Mouse (Mus musculus) CH12.LX (cell line): ENCODE measurements around the gene Emc8. TPM values are rescaled to one million over a fixed set of nuclear protein-coding genes. Genes with fewer than 3 reads are reported as not detected.

Source experiments
- DNase-seq: peaks from one replicate; pipeline ENCODE4 v3.0.0-alpha.2; 2013; ENCODE audit errors: extremely low read depth
- H3K27ac ChIP-seq: 2 replicates; pipeline ENCODE4 v1.5.1; 2012; ENCODE audit warnings: low read depth, mild to moderate bottlenecking, control low read depth, moderate library complexity; ENCODE audit not compliant: insufficient read depth
- H3K27me3 ChIP-seq: replicated peaks from 2 replicates; pipeline ENCODE3; 2012; ENCODE audit warnings: inconsistent platforms
- H3K36me3 ChIP-seq, 2 experiments: replicated peaks in 1 of 2; 2 replicates each; pipeline versions ENCODE3 to v1.6.1; 2012; ENCODE audit warnings: inconsistent platforms in 1 of 2, low read length in 1 of 2, mild to moderate bottlenecking in 1 of 2, mixed read lengths in 1 of 2, moderate library complexity in 1 of 2; ENCODE audit not compliant: control insufficient read depth in 1 of 2, insufficient read depth in 1 of 2
- H3K4me1 ChIP-seq, 2 experiments: 2 replicates each; pipeline ENCODE4 v1.6.1; 2012; ENCODE audit warnings: inconsistent platforms in 1 of 2, moderate library complexity in 1 of 2; ENCODE audit not compliant: insufficient read depth in 2 of 2, control insufficient read depth in 1 of 2
- H3K4me2 ChIP-seq: 2 replicates; pipeline ENCODE4 v1.6.1; 2012; ENCODE audit warnings: low read depth, mild to moderate bottlenecking, control low read depth; ENCODE audit not compliant: poor library complexity, insufficient read depth, severe bottlenecking
- H3K4me3 ChIP-seq, 3 experiments: fragments of 150-350 bp in 1 of 3; sonication (generic) in 1 of 3; replicated peaks in 1 of 3; 2 replicates each; pipeline versions ENCODE3 to v1.5.1; 2011 to 2012; ENCODE audit warnings: low read depth in 2 of 3, low read length in 2 of 3, mild to moderate bottlenecking in 2 of 3, moderate library complexity in 2 of 3, control low read depth in 1 of 3, improper control_type of control experiment in 1 of 3, inconsistent platforms in 1 of 3, mixed read lengths in 1 of 3; ENCODE audit not compliant: poor library complexity in 1 of 3
- H3K79me2 ChIP-seq: replicated peaks from 2 replicates; pipeline ENCODE4 v1.6.1; 2012; ENCODE audit warnings: mild to moderate bottlenecking, moderate library complexity; ENCODE audit not compliant: control insufficient read depth, poor library complexity, insufficient read depth, severe bottlenecking; ENCODE audit errors: extremely low read depth
- H3K9ac ChIP-seq: 2 replicates; pipeline ENCODE4 v1.6.1; 2012; ENCODE audit warnings: low read depth, mild to moderate bottlenecking, control low read depth, moderate library complexity; ENCODE audit not compliant: insufficient read depth
- H3K9me3 ChIP-seq: replicated peaks from 2 replicates; pipeline ENCODE3; 2012; ENCODE audit warnings: low read length, inconsistent platforms, mixed read lengths
- BHLHE40 ChIP-seq: IDR thresholded peaks from 2 replicates; pipeline ENCODE4 v1.6.1; 2011; ENCODE audit warnings: mild to moderate bottlenecking, low read depth, low read length, improper control_type of control experiment
- CHD2 ChIP-seq: IDR thresholded peaks from 2 replicates; pipeline ENCODE4 v1.6.1; 2011; ENCODE audit warnings: low read length, improper control_type of control experiment
- ELF1 ChIP-seq: IDR thresholded peaks from 2 replicates; pipeline ENCODE4 v1.6.1; 2014; ENCODE audit warnings: low read depth, mild to moderate bottlenecking, inconsistent platforms, low read length, improper control_type of control experiment
- EP300 ChIP-seq: IDR thresholded peaks from 2 replicates; pipeline ENCODE4 v1.6.1; 2011; ENCODE audit warnings: low read length, improper control_type of control experiment
- ETS1 ChIP-seq: conservative IDR thresholded peaks from 2 replicates; pipeline ENCODE4 v1.6.1; 2012; ENCODE audit warnings: low read depth, mild to moderate bottlenecking, inconsistent platforms, low read length, improper control_type of control experiment, moderate library complexity
- GABPA ChIP-seq: IDR thresholded peaks from 2 replicates; pipeline ENCODE4 v1.6.1; 2012; ENCODE audit warnings: low read depth, low read length, improper control_type of control experiment, inconsistent platforms; ENCODE audit not compliant: insufficient replicate concordance
- HCFC1 ChIP-seq: IDR thresholded peaks from 2 replicates; pipeline ENCODE4 v1.6.1; 2012; ENCODE audit warnings: low read depth, mild to moderate bottlenecking, inconsistent platforms, low read length, improper control_type of control experiment
- IRF4 ChIP-seq: IDR thresholded peaks from 2 replicates; pipeline ENCODE4 v1.6.1; 2014; ENCODE audit warnings: low read depth, mild to moderate bottlenecking, inconsistent platforms, low read length, improper control_type of control experiment
- JUN ChIP-seq: IDR thresholded peaks from 2 replicates; pipeline ENCODE4 v1.6.1; 2011; ENCODE audit warnings: low read depth, mild to moderate bottlenecking, low read length, improper control_type of control experiment, moderate library complexity; ENCODE audit not compliant: insufficient read depth
- JUND ChIP-seq: conservative IDR thresholded peaks from 2 replicates; pipeline ENCODE4 v1.6.1; 2011; ENCODE audit warnings: low read depth, low read length, improper control_type of control experiment
- KAT2A ChIP-seq: IDR thresholded peaks from 2 replicates; pipeline ENCODE4 v1.6.1; 2012; ENCODE audit warnings: low read length, improper control_type of control experiment, inconsistent platforms; ENCODE audit not compliant: insufficient replicate concordance
- MAX ChIP-seq: IDR thresholded peaks from 2 replicates; pipeline ENCODE4 v1.6.1; 2011; ENCODE audit warnings: low read length, improper control_type of control experiment
- MAZ ChIP-seq: IDR thresholded peaks from 2 replicates; pipeline ENCODE4 v1.6.1; 2012; ENCODE audit warnings: low read depth, mild to moderate bottlenecking, inconsistent platforms, low read length, improper control_type of control experiment, moderate library complexity
- MYC ChIP-seq: IDR thresholded peaks from 2 replicates; pipeline ENCODE4 v1.6.1; 2011; ENCODE audit warnings: low read depth, mild to moderate bottlenecking, improper control_type of control experiment, low read length
- NELFE ChIP-seq: IDR thresholded peaks from 2 replicates; pipeline ENCODE4 v1.6.1; 2011; ENCODE audit warnings: low read depth, low read length, improper control_type of control experiment
- NRF1 ChIP-seq: IDR thresholded peaks from 2 replicates; pipeline ENCODE4 v1.6.1; 2014; ENCODE audit warnings: low read depth, mild to moderate bottlenecking, inconsistent platforms, low read length, improper control_type of control experiment, moderate library complexity
- PAX5 ChIP-seq: IDR thresholded peaks from 2 replicates; pipeline ENCODE4 v1.6.1; 2012; ENCODE audit warnings: low read length, inconsistent platforms, mixed read lengths
- RAD21 ChIP-seq: IDR thresholded peaks from 2 replicates; pipeline ENCODE4 v1.6.1; 2011; ENCODE audit warnings: low read depth, mild to moderate bottlenecking, low read length, improper control_type of control experiment, moderate library complexity
- RCOR1 ChIP-seq: conservative IDR thresholded peaks from 2 replicates; pipeline ENCODE4 v1.6.1; 2012; ENCODE audit warnings: low read depth, mild to moderate bottlenecking, inconsistent platforms, low read length, improper control_type of control experiment
- SIN3A ChIP-seq: IDR thresholded peaks from 2 replicates; pipeline ENCODE4 v1.6.1; 2012; ENCODE audit warnings: low read length, improper control_type of control experiment, inconsistent platforms
- SMC3 ChIP-seq: IDR thresholded peaks from 2 replicates; pipeline ENCODE4 v1.6.1; 2011; ENCODE audit warnings: low read depth, low read length, improper control_type of control experiment
- TBP ChIP-seq: conservative IDR thresholded peaks from 2 replicates; pipeline ENCODE4 v1.6.1; 2011; ENCODE audit warnings: low read depth, low read length, improper control_type of control experiment
- TCF12 ChIP-seq: IDR thresholded peaks from 2 replicates; pipeline ENCODE4 v1.6.1; 2014; ENCODE audit warnings: low read depth, mild to moderate bottlenecking, inconsistent platforms, low read length, improper control_type of control experiment
- UBTF ChIP-seq: IDR thresholded peaks from 2 replicates; pipeline ENCODE4 v1.6.1; 2012; ENCODE audit warnings: low read depth, mild to moderate bottlenecking, inconsistent platforms, low read length, improper control_type of control experiment, moderate library complexity
- USF1 ChIP-seq: IDR thresholded peaks from 2 replicates; pipeline ENCODE4 v1.6.1; 2014; ENCODE audit warnings: low read depth, mild to moderate bottlenecking, inconsistent platforms, low read length, improper control_type of control experiment
- ZKSCAN1 ChIP-seq: IDR thresholded peaks from 2 replicates; pipeline ENCODE4 v1.6.1; 2012; ENCODE audit warnings: low read depth, inconsistent platforms, low read length, improper control_type of control experiment, borderline replicate concordance
- ZMIZ1 ChIP-seq: IDR thresholded peaks from 2 replicates; pipeline ENCODE4 v1.6.1; 2012; ENCODE audit warnings: low read depth, mild to moderate bottlenecking, inconsistent platforms, low read length, improper control_type of control experiment
- ZNF384 ChIP-seq: IDR thresholded peaks from 2 replicates; pipeline ENCODE4 v1.6.1; 2012; ENCODE audit warnings: low read depth, low read length, improper control_type of control experiment, inconsistent platforms
- dilution Hi-C: fragments of 300-500 bp; cut with MboI; formaldehyde crosslinking; loops from 2 replicates; pipeline ENCODE4 v1.14.3; 2020; ENCODE audit warnings: low sequenced_read_pairs; ENCODE audit not compliant: extremely low pct_unique_long_range_greater_than_20kb, extremely low pct_ligation_motif_present
- in situ Hi-C: fragments of 300-500 bp; cut with MboI; formaldehyde crosslinking; loops from 3 replicates; pipeline ENCODE4 v1.14.3; 2019; ENCODE audit warnings: low sequenced_read_pairs, low pct_ligation_motif_present, low pct_unique_long_range_greater_than_20kb, mixed read lengths
- polyA plus RNA-seq: library from polyadenylated mRNA; unstranded; fragments of >175 nt; gene quantifications from 2 replicates; pipeline ENCODE4 v1.2.1, GENCODE M21; 2012; ENCODE audit warnings: low read depth; ENCODE audit not compliant: insufficient read length
- total RNA-seq, 2 experiments: library from RNA; depleted of rRNA; stranded (reverse); fragments of 300-350 nt in 1 of 2; fragments of >200 nt in 1 of 2; gene quantifications; 2 replicates each; pipeline ENCODE4 v1.2.3; 2012 to 2014

The Emc8 gene
- total and polyA plus RNA-seq, 3 experiments: 33.4 to 184 (median 113) TPM

GRCm38 (mm10) chr8:120701758-120702465 is 33.5 kb upstream of the Emc8 start (continued):
- TF ChIP-seq EP300 (peak; percentile 89), MAX (peak; percentile 97), CHD2 (peak; percentile 72; the same call in 1 of the 2 replicates)

- dilution Hi-C loops (no loop called here), in situ Hi-C loops (loop anchor here (5.0 kb wide), 1 partner anchor 37 kb away; the partner anchor contains the start of gene Irf8)
- H3K27me3 ChIP-seq: peaks cover 31% of the 10 kb centered on the region
- no peak overlapping the region for H3K4me2 ChIP-seq
- H3K4me3 ChIP-seq: no peak overlapping the region
- peaks cover 12 to 51% of the 10 kb centered on the region in 2 experiments for H3K4me1 ChIP-seq
- no peak for DNase-seq
- no peak overlapping the region for H3K9ac ChIP-seq
- H3K79me2 ChIP-seq: no peaks in the 10 kb centered on the region
- no peak overlapping the region for H3K27ac ChIP-seq
- TF ChIP-seq JUND (no peak), ETS1 (no peak), RAD21 (no peak), SMC3 (no peak), RCOR1 (no peak), UBTF (no peak), ZMIZ1 (no peak), PAX5 (no peak), KAT2A (no peak), EP300 (no peak), USF1 (no peak), ZNF384 (no peak), ELF1 (no peak), TCF12 (no peak), TBP (no peak), SIN3A (no peak), BHLHE40 (no peak)
- no peaks in the 10 kb centered on the region for H3K36me3 ChIP-seq
- H3K9me3 ChIP-seq: peaks cover 7% of the 10 kb centered on the region
Observed at GRCm38 (mm10) chr8:120700053-120700452, 31.7 kb upstream of the Emc8 start.

DNA sequence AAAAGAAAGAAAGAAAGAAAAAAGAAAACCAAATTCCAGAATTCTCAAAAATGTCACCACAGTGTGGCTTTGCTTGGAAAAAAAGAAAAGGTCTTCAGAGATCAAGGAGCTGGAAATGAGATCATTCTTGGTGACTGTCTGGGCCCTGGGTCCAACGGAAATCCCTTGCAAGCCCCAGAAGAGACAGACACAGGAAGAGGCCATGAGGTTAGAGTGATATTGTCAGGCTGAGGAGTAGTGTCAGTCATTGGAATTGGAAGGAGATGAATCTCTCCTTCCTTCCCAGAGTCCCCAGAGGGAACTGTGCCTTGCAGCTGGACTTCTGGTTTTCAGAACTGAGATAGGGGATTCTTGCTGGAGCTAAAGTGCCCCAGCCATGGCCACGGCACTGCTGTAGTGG is 31.2 kb upstream of the Emc8 start:
- TF ChIP-seq NELFE (no peak), ZKSCAN1 (no peak), HCFC1 (no peak), JUN (no peak), NRF1 (no peak), MYC (no peak), CHD2 (no peak), MAZ (no peak), TBP (no peak), IRF4 (no peak), ETS1 (no peak), ZMIZ1 (no peak), RCOR1 (no peak), GABPA (no peak), SMC3 (no peak), JUND (no peak)
- no peak overlapping the region for H3K4me2 ChIP-seq
- peaks cover 30% of the 10 kb centered on the region for H3K27me3 ChIP-seq
- H3K9me3 ChIP-seq: peaks cover 7% of the 10 kb centered on the region
- in situ Hi-C loops: no loop called here
- dilution Hi-C loops: no loop called here
- DNase-seq: no peak
- H3K4me1 ChIP-seq: peaks cover 12 to 50% of the 10 kb centered on the region in 2 experiments
- H3K79me2 ChIP-seq: no peaks in the 10 kb centered on the region
- H3K4me3 ChIP-seq: no peak overlapping the region
- H3K9ac ChIP-seq: no peak overlapping the region
- no peaks in the 10 kb centered on the region for H3K36me3 ChIP-seq
- H3K27ac ChIP-seq: no peak overlapping the region
